Mouse (Mus musculus): ENCODE data around the gene Rdh1. TPM values are rescaled to one million over a fixed set of nuclear protein-coding genes. Genes with fewer than 3 reads are reported as not detected.
"Not testable (repeated sequence)": the region's sequence is repeated elsewhere in the genome, so short reads cannot be mapped to it uniquely, and the experiment has no call there.

Rdh1 gene
- polyA plus RNA-seq, 1 experiment from 2014 or later, result not detected

DNA sequence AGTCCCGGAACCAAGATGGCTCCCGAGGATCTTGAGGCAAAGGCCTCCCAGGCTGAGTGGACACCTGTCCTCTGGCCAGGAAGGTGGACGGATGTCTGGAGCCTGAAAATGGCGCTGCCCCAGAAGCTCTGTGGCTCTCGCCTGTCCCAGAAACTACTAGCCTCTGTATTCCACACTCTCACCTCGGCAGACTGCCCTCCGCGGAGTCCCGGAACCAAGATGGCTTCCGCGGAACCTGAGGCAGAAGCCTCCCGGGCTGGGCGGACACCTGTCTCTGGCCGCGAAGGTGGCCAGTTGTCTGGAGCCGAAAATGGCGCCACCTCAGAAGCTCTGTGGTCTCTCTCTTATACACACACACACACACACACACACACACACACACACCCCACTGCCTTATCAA is 22.8 kb downstream of the Rdh1 start:
- not testable (repeated sequence) for H3K4me3 ChIP-seq (ENCODE audit: low read depth, low read length); H3K27me3 ChIP-seq (ENCODE audit: control insufficient read depth, insufficient read depth, low read length); DNase-seq (ENCODE audit: low spot score); H3K36me3 ChIP-seq (replicated peaks; ENCODE audit: control insufficient read depth, insufficient read depth, low read depth, low read length); H3K27ac ChIP-seq (replicated peaks; ENCODE audit: low read depth, low read length); H3K9ac ChIP-seq (replicated peaks; ENCODE audit: low read length); H3K4me2 ChIP-seq (ENCODE audit: low read depth, low read length); H3K4me1 ChIP-seq (ENCODE audit: control insufficient read depth, insufficient read depth, low read length); ATAC-seq (replicated peaks; ENCODE audit: insufficient number of reproducible peaks, low FRiP score, low TSS enrichment, low read depth); H3K9me3 ChIP-seq (replicated peaks; ENCODE audit: control insufficient read depth, low read length)
- WGBS, result 95% methylated on average over 17 of the region's 17 CpGs

DNA sequence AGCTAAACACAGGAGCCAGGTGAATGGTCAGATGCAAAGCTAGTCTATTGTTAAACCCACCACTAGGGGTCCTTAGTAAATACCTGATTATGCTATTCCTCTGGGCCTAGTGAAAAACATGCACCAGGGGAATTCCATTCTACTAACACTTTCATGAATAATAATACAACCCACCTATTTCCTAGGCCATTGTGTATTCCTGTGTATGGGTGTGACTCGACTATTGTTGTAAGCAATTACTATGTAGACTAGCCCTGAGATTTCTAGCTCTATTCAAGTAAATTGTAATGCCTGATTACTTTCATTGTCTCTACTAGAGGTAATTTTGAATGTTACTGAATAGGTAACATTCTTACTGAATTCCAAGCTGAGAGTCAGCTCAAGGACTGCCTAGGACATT is 25.9 kb downstream of the Rdh1 start:
- 84% methylated on average over 1 of the region's 1 CpGs for WGBS
- not testable (repeated sequence) for H3K9me3 ChIP-seq (replicated peaks; ENCODE audit: control insufficient read depth, low read length); H3K27ac ChIP-seq (replicated peaks; ENCODE audit: low read depth, low read length); H3K4me1 ChIP-seq (ENCODE audit: control insufficient read depth, insufficient read depth, low read length); H3K9ac ChIP-seq (replicated peaks; ENCODE audit: low read length); H3K4me3 ChIP-seq (ENCODE audit: low read depth, low read length); H3K27me3 ChIP-seq (ENCODE audit: control insufficient read depth, insufficient read depth, low read length); H3K36me3 ChIP-seq (replicated peaks; ENCODE audit: control insufficient read depth, insufficient read depth, low read depth, low read length); DNase-seq (ENCODE audit: low spot score); H3K4me2 ChIP-seq (ENCODE audit: low read depth, low read length); ATAC-seq (replicated peaks; ENCODE audit: insufficient number of reproducible peaks, low FRiP score, low TSS enrichment, low read depth)

DNA sequence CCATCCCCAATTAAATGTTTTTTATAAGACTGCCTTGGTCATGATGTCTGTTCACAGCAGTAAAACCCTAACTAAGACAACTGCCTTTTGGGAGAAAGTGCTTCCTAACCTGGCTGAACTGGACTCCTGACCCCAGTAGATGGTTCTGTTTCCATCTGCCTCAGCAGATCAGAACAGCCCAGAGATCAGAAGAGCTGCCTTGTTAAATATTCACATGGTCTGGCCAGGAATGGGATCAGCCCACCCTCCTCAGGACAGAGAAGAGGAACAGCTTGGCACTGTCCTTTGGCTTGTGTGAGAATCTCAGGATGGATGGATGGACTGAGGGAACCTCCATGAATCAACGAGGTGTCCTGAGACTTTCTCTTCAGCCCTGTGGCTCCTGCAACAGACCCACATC is 39.8 kb downstream of the Rdh1 start:
- ATAC-seq (replicated peaks; ENCODE audit: insufficient number of reproducible peaks, low FRiP score, low TSS enrichment, low read depth) (no peak), DNase-seq (ENCODE audit: low spot score) (no peak)
- Histone ChIP-seq H3K4me1 (ENCODE audit: control insufficient read depth, insufficient read depth, low read length) (no peaks in the 10 kb centered on the region), H3K4me2 (ENCODE audit: low read depth, low read length) (no peak overlapping the region), H3K27ac (replicated peaks; ENCODE audit: low read depth, low read length) (no peak overlapping the region), H3K9me3 (replicated peaks; ENCODE audit: control insufficient read depth, low read length) (no peaks in the 10 kb centered on the region), H3K9ac (replicated peaks; ENCODE audit: low read length) (no peak overlapping the region), H3K36me3 (replicated peaks; ENCODE audit: control insufficient read depth, insufficient read depth, low read depth, low read length) (no peaks in the 10 kb centered on the region), H3K27me3 (ENCODE audit: control insufficient read depth, insufficient read depth, low read length) (no peaks in the 10 kb centered on the region), H3K4me3 (ENCODE audit: low read depth, low read length) (no peak overlapping the region)
- 78% methylated on average over 1 of the region's 1 CpGs for WGBS

DNA sequence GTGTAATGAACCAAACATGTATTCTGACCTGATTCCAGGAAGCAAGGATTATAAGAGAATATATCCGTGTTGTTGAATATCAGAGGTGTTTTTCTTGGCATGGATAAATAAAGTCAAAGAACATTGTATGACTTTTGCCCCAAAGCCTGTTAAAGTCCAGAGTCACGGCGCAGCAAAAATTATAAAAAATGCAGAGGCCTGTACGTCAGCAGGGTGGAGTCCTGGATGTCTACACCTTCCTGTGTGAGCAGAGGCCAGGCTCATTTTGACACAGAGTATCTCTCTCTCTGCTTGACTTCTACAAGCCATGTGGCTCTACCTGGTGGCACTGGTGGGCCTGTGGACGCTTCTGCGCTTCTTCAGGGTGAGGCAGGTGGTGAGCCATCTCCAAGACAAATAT is 41.4 kb downstream of the Rdh1 start, which contains the start of gene Rdh16:
Gene Rdh16, plus strand, starts transcription at position 262 of the 400 bp plus-strand sequence.
- ATAC-seq (replicated peaks; ENCODE audit: insufficient number of reproducible peaks, low FRiP score, low TSS enrichment, low read depth) (no peak), DNase-seq (ENCODE audit: low spot score) (no peak)
- Histone ChIP-seq H3K36me3 (replicated peaks; ENCODE audit: control insufficient read depth, insufficient read depth, low read depth, low read length) (no peaks in the 10 kb centered on the region), H3K9me3 (replicated peaks; ENCODE audit: control insufficient read depth, low read length) (no peaks in the 10 kb centered on the region), H3K27ac (replicated peaks; ENCODE audit: low read depth, low read length) (no peak within 1 kb of the TSS), H3K4me2 (ENCODE audit: low read depth, low read length) (no peak within 1 kb of the TSS), H3K27me3 (ENCODE audit: control insufficient read depth, insufficient read depth, low read length) (no peaks in the 10 kb centered on the region), H3K4me3 (ENCODE audit: low read depth, low read length) (no peak within 1 kb of the TSS), H3K9ac (replicated peaks; ENCODE audit: low read length) (no peak within 1 kb of the TSS), H3K4me1 (ENCODE audit: control insufficient read depth, insufficient read depth, low read length) (no peaks in the 10 kb centered on the region)
- WGBS, result 90% methylated on average over 6 of the region's 6 CpGs

DNA sequence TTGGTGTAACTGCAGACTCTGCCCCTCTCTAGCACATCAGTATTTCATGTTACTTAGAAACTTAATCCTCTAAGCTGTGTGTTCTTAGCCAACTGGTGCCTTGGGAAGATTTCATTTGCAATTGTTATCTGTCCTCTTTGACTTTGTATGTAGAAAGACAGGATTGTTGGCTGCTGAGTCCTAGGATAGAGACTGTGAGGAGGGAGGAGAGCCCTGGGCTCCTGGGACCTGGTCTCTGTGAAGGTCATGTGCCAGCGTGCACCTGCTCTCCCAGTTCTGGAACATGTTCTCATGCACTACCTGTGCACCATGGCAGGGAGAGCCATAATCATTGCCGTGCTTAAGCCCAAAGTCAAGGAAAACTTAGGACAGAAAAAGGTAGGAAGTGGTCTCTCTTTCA is 42.1 kb downstream of the Rdh1 start:
- no peak overlapping the region for H3K9ac ChIP-seq (replicated peaks; ENCODE audit: low read length)
- H3K4me1 ChIP-seq (ENCODE audit: control insufficient read depth, insufficient read depth, low read length), result no peaks in the 10 kb centered on the region
- WGBS, result 84% methylated on average over 2 of the region's 2 CpGs
- DNase-seq (ENCODE audit: low spot score) (no peak), ATAC-seq (replicated peaks; ENCODE audit: insufficient number of reproducible peaks, low FRiP score, low TSS enrichment, low read depth) (no peak)
- no peak overlapping the region for H3K4me3 ChIP-seq (ENCODE audit: low read depth, low read length)
- H3K36me3 ChIP-seq (replicated peaks; ENCODE audit: control insufficient read depth, insufficient read depth, low read depth, low read length), result no peaks in the 10 kb centered on the region
- no peaks in the 10 kb centered on the region for H3K27me3 ChIP-seq (ENCODE audit: control insufficient read depth, insufficient read depth, low read length)
- no peak overlapping the region for H3K27ac ChIP-seq (replicated peaks; ENCODE audit: low read depth, low read length)
- H3K9me3 ChIP-seq (replicated peaks; ENCODE audit: control insufficient read depth, low read length), result no peaks in the 10 kb centered on the region
- no peak overlapping the region for H3K4me2 ChIP-seq (ENCODE audit: low read depth, low read length)

DNA sequence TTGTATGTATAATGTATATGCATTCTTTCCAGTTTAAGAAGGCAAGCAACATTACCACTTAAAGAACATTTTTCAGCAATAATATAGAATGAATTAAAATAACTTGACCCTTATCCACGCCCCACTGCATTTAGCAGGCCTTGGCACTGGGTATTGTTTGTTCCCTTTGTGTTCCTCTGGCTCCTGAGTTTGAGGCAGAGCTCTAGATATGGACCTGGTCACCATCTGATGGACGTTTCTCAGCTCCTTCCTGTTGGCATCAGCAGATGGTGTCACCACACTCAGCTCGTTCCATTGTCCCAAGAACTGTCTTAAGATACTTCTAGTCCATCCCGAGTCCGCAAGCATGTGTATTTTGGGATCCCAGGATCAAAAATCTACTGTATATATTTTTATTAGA is 42.7 kb downstream of the Rdh1 start:
- no peaks in the 10 kb centered on the region for H3K4me1 ChIP-seq (ENCODE audit: control insufficient read depth, insufficient read depth, low read length)
- no peak overlapping the region for H3K27ac ChIP-seq (replicated peaks; ENCODE audit: low read depth, low read length)
- H3K9ac ChIP-seq (replicated peaks; ENCODE audit: low read length), result no peak overlapping the region
- H3K27me3 ChIP-seq (ENCODE audit: control insufficient read depth, insufficient read depth, low read length), result no peaks in the 10 kb centered on the region
- no peaks in the 10 kb centered on the region for H3K36me3 ChIP-seq (replicated peaks; ENCODE audit: control insufficient read depth, insufficient read depth, low read depth, low read length)
- 76% methylated on average over 5 of the region's 5 CpGs for WGBS
- no peak overlapping the region for H3K4me2 ChIP-seq (ENCODE audit: low read depth, low read length)
- no peak for DNase-seq (ENCODE audit: low spot score)
- ATAC-seq (replicated peaks; ENCODE audit: insufficient number of reproducible peaks, low FRiP score, low TSS enrichment, low read depth), result no peak
- H3K4me3 ChIP-seq (ENCODE audit: low read depth, low read length), result no peak overlapping the region
- H3K9me3 ChIP-seq (replicated peaks; ENCODE audit: control insufficient read depth, low read length), result no peaks in the 10 kb centered on the region

DNA sequence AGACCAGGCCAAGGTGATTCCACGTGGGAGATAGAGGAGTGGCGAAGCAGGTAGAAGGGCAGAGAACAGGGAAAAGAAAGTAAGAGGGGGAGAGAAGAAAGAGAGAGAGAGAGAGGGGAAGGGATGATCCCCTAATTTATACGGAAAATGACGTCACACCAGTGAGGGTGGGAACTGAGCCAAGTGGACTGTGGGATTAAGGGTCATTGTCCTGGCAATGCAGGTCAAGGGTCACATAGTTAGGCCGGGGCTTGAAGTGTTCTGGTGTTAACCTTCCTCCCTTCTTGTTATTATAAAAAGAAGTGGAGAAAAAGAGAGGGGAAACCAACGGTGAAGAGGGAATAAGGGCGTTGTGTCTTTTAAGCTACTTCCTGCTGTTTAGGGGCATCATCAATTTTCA is 44.9 kb downstream of the Rdh1 start:
- no peak for ATAC-seq (replicated peaks; ENCODE audit: insufficient number of reproducible peaks, low FRiP score, low TSS enrichment, low read depth)

DNA sequence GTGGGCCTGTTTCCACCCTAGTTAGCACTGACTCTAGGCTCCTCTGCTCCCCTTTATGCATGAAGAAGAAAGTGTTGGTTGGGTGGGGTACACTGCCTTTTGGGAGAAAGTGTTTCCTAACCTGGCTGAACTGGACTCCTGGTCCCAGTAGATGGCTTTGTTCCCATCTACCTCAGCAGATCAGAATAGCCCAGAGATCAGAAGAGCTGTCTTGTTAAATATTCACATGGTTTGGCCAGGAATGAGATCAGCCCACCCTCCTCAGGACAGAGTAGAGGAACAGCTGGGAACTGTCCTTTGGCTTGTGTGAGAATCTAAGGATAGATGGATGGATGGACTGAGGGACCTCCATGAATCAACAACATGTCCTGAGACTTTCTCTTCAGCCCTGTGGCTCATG is 56.4 kb downstream of the Rdh1 start:
- Histone ChIP-seq H3K4me1 (ENCODE audit: control insufficient read depth, insufficient read depth, low read length) (no peaks in the 10 kb centered on the region), H3K4me3 (ENCODE audit: low read depth, low read length) (no peak overlapping the region), H3K27ac (replicated peaks; ENCODE audit: low read depth, low read length) (no peak overlapping the region), H3K36me3 (replicated peaks; ENCODE audit: control insufficient read depth, insufficient read depth, low read depth, low read length) (no peaks in the 10 kb centered on the region), H3K4me2 (ENCODE audit: low read depth, low read length) (no peak overlapping the region), H3K9me3 (replicated peaks; ENCODE audit: control insufficient read depth, low read length) (no peaks in the 10 kb centered on the region), H3K9ac (replicated peaks; ENCODE audit: low read length) (no peak overlapping the region), H3K27me3 (ENCODE audit: control insufficient read depth, insufficient read depth, low read length) (no peaks in the 10 kb centered on the region)
- no peak for ATAC-seq (replicated peaks; ENCODE audit: insufficient number of reproducible peaks, low FRiP score, low TSS enrichment, low read depth)
- no peak for DNase-seq (ENCODE audit: low spot score)

More for the DNA sequence above, 44.9 kb downstream of the Rdh1 start:
- H3K4me2 ChIP-seq (ENCODE audit: low read depth, low read length), result no peak overlapping the region
- H3K27me3 ChIP-seq (ENCODE audit: control insufficient read depth, insufficient read depth, low read length), result no peaks in the 10 kb centered on the region
- no peak overlapping the region for H3K27ac ChIP-seq (replicated peaks; ENCODE audit: low read depth, low read length)
- no peak overlapping the region for H3K9ac ChIP-seq (replicated peaks; ENCODE audit: low read length)
- no peaks in the 10 kb centered on the region for H3K4me1 ChIP-seq (ENCODE audit: control insufficient read depth, insufficient read depth, low read length)
- DNase-seq (ENCODE audit: low spot score), result no peak
- H3K9me3 ChIP-seq (replicated peaks; ENCODE audit: control insufficient read depth, low read length), result no peaks in the 10 kb centered on the region
- no peaks in the 10 kb centered on the region for H3K36me3 ChIP-seq (replicated peaks; ENCODE audit: control insufficient read depth, insufficient read depth, low read depth, low read length)
- H3K4me3 ChIP-seq (ENCODE audit: low read depth, low read length), result no peak overlapping the region
- 62% methylated on average over 7 of the region's 7 CpGs for WGBS

All from embryonic facial prominence, embryonic 11.5 days (tissue).